Mouse (Mus musculus): ENCODE data around the gene Lzic. TPM values are rescaled to one million over a fixed set of nuclear protein-coding genes. Genes with fewer than 3 reads are reported as not detected.
A peak's percentile ranks its signal among the peaks of the same experiment; 100 is the strongest.

Lzic gene
- polyA plus RNA-seq (2012; rRNA removed): 5.1 and 16.8 TPM in 2 replicates

- WGBS: under 1% methylated on average over 60 of the region's 60 CpGs
- no peaks in the 10 kb centered on the region for H3K27me3 ChIP-seq (ENCODE audit: control insufficient read depth, insufficient read depth, low read length)
Observed at GRCm38 (mm10) chr4:149485053-149485824, at the start of gene Lzic, which contains the start of gene Nmnat1. TSS of gene Lzic (plus strand) at chr4:149485229. TSS of gene Nmnat1 (minus strand) at chr4:149485202.

GRCm38 (mm10) chr4:149440576-149440975 lies 44.5 kb upstream of the Lzic start:
- Histone ChIP-seq H3K27me3 (ENCODE audit: control insufficient read depth, insufficient read depth, low read length) (no peaks in the 10 kb centered on the region), H3K36me3 (ENCODE audit: control insufficient read depth, insufficient read depth, low read length) (no peaks in the 10 kb centered on the region)
- WGBS: 74% methylated on average over 8 of the region's 8 CpGs

More at GRCm38 (mm10) chr4:149485053-149485824, at the start of gene Lzic, which contains the start of gene Nmnat1:
- H3K4me3 ChIP-seq (ENCODE audit: low read depth, low read length): peak within 1 kb of the TSS; percentile 84
- peaks cover 8% of the 10 kb centered on the region; the same call in 1 of the 2 replicates for H3K4me1 ChIP-seq (ENCODE audit: control insufficient read depth, insufficient read depth, insufficient read length, low read length)
- peak; percentile 58 for TF ChIP-seq POLR2A (IDR thresholded peaks at IDR 0.05; ENCODE audit: low read depth, low read length)
- TF ChIP-seq CTCF (IDR thresholded peaks at IDR 0.05; ENCODE audit: extremely low read depth, insufficient read length, insufficient replicate concordance, low read depth, low read length): no peak
- peaks cover 22% of the 10 kb centered on the region for H3K36me3 ChIP-seq (ENCODE audit: control insufficient read depth, insufficient read depth, low read length)
- peak within 1 kb of the TSS; percentile 72 for H3K27ac ChIP-seq (ENCODE audit: insufficient read depth, low read depth, low read length)

DNA sequence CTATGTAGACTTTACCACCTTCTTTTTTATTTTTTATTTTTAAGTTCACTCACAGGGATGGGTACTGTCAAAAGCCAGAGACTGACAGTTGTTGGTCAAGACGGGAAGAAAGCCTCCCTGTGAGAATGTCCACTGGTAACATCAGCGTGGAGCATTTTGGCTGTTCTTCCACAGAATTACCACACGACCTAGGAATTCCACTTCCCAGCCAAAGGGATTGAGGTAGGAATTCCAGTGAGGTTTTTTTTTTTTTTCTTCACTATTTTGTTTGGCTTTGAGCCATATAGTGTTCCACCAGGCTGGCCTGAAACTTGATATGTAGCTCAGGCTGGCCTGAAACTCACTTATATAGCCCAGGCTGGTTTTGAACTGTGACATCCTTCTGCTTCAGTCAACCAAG lies 42.6 kb upstream of the Lzic start:
- no peak for TF ChIP-seq POLR2A (IDR thresholded peaks at IDR 0.05; ENCODE audit: low read depth, low read length)
- H3K27me3 ChIP-seq (ENCODE audit: control insufficient read depth, insufficient read depth, low read length): no peaks in the 10 kb centered on the region
- WGBS: 46% methylated on average over 3 of the region's 3 CpGs
- peaks cover 4% of the 10 kb centered on the region; the same call in 1 of the 2 replicates for H3K4me1 ChIP-seq (ENCODE audit: control insufficient read depth, insufficient read depth, insufficient read length, low read length)
- H3K36me3 ChIP-seq (ENCODE audit: control insufficient read depth, insufficient read depth, low read length): no peaks in the 10 kb centered on the region
- no peak overlapping the region for H3K27ac ChIP-seq (ENCODE audit: insufficient read depth, low read depth, low read length)
- no peak overlapping the region for H3K4me3 ChIP-seq (ENCODE audit: low read depth, low read length)

More at GRCm38 (mm10) chr4:149440576-149440975, 44.5 kb upstream of the Lzic start:
- H3K27ac ChIP-seq (ENCODE audit: insufficient read depth, low read depth, low read length): no peak overlapping the region
- TF ChIP-seq POLR2A (IDR thresholded peaks at IDR 0.05; ENCODE audit: low read depth, low read length) (no peak), CTCF (IDR thresholded peaks at IDR 0.05; ENCODE audit: extremely low read depth, insufficient read length, insufficient replicate concordance, low read depth, low read length) (no peak)
- H3K4me1 ChIP-seq (ENCODE audit: control insufficient read depth, insufficient read depth, insufficient read length, low read length): no peaks in the 10 kb centered on the region
- H3K4me3 ChIP-seq (ENCODE audit: low read depth, low read length): no peak overlapping the region

- 17% methylated on average over 1 of the region's 1 CpGs for WGBS
- Histone ChIP-seq H3K4me3 (ENCODE audit: low read depth, low read length) (no peak overlapping the region), H3K36me3 (ENCODE audit: control insufficient read depth, insufficient read depth, low read length) (no peaks in the 10 kb centered on the region), H3K27ac (ENCODE audit: insufficient read depth, low read depth, low read length) (peak overlapping the region; percentile 78; the same call in 1 of the 2 replicates), H3K27me3 (ENCODE audit: control insufficient read depth, insufficient read depth, low read length) (no peaks in the 10 kb centered on the region), H3K4me1 (ENCODE audit: control insufficient read depth, insufficient read depth, insufficient read length, low read length) (peaks cover 4% of the 10 kb centered on the region; the same call in 1 of the 2 replicates)
- TF ChIP-seq POLR2A (IDR thresholded peaks at IDR 0.05; ENCODE audit: low read depth, low read length) (no peak), CTCF (IDR thresholded peaks at IDR 0.05; ENCODE audit: extremely low read depth, insufficient read length, insufficient replicate concordance, low read depth, low read length) (no peak)
Observed at GRCm38 (mm10) chr4:149444465-149444864, 40.6 kb upstream of the Lzic start.

GRCm38 (mm10) chr4:149444964-149445701 lies 39.9 kb upstream of the Lzic start:
- Histone ChIP-seq H3K27me3 (ENCODE audit: control insufficient read depth, insufficient read depth, low read length) (no peaks in the 10 kb centered on the region), H3K27ac (ENCODE audit: insufficient read depth, low read depth, low read length) (peak overlapping the region; percentile 78), H3K4me3 (ENCODE audit: low read depth, low read length) (peak overlapping the region; percentile 56), H3K36me3 (ENCODE audit: control insufficient read depth, insufficient read depth, low read length) (no peaks in the 10 kb centered on the region), H3K4me1 (ENCODE audit: control insufficient read depth, insufficient read depth, insufficient read length, low read length) (peaks cover 4% of the 10 kb centered on the region; the same call in 1 of the 2 replicates)
- under 1% methylated on average over 36 of the region's 36 CpGs for WGBS
- TF ChIP-seq CTCF (IDR thresholded peaks at IDR 0.05; ENCODE audit: extremely low read depth, insufficient read length, insufficient replicate concordance, low read depth, low read length): peak; percentile 84
- TF ChIP-seq POLR2A (IDR thresholded peaks at IDR 0.05; ENCODE audit: low read depth, low read length): no peak

DNA sequence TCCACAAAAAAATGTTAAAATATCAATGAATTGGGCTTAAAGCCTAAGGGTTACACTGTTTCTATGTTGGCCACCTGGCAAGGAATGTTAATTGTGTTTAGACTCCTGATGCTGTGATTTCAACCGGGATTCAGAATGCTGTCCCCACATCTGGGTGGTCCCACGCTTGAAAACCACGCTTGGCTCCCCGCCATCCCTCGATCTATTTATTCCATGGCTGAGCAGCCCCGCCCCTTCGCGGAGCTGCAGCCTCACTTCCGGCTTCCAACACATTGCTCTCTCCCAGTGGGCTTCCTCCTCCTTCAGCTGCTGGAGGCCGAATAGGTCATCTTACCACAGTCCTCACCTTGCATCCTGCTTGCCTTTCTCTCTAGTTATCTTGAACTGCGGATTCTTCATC lies 39.2 kb upstream of the Lzic start:
- H3K4me1 ChIP-seq (ENCODE audit: control insufficient read depth, insufficient read depth, insufficient read length, low read length): peaks cover 4% of the 10 kb centered on the region; the same call in 1 of the 2 replicates
- no peak for TF ChIP-seq CTCF (IDR thresholded peaks at IDR 0.05; ENCODE audit: extremely low read depth, insufficient read length, insufficient replicate concordance, low read depth, low read length)
- no peak for TF ChIP-seq POLR2A (IDR thresholded peaks at IDR 0.05; ENCODE audit: low read depth, low read length)
- 11% methylated on average over 11 of the region's 11 CpGs for WGBS
- H3K27me3 ChIP-seq (ENCODE audit: control insufficient read depth, insufficient read depth, low read length): no peaks in the 10 kb centered on the region
- no peaks in the 10 kb centered on the region for H3K36me3 ChIP-seq (ENCODE audit: control insufficient read depth, insufficient read depth, low read length)
- H3K4me3 ChIP-seq (ENCODE audit: low read depth, low read length): peak overlapping the region; percentile 25
- peak overlapping the region; percentile 78; the same call in 1 of the 2 replicates for H3K27ac ChIP-seq (ENCODE audit: insufficient read depth, low read depth, low read length)

DNA sequence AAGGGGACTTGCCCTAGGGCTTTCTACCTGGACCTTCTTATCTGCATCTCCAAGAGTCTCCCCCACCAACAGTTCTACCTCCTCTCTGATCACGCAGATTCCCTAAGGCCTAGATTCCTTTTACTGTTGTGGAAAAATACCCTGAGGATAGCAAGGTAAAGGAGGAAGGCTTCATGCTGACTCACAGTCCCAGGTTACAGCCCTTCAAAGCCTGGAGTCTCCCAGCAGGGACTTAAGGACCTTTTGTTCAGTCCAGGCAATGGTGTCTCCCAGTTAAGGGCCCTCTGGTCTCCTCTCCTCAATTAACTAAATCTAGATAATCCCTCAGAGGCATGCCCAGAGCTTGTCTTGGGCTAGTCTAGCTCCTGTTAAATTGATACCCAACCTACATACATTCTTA lies 38.7 kb upstream of the Lzic start:
- Histone ChIP-seq H3K4me1 (ENCODE audit: control insufficient read depth, insufficient read depth, insufficient read length, low read length) (peaks cover 4% of the 10 kb centered on the region; the same call in 1 of the 2 replicates), H3K36me3 (ENCODE audit: control insufficient read depth, insufficient read depth, low read length) (no peaks in the 10 kb centered on the region), H3K27me3 (ENCODE audit: control insufficient read depth, insufficient read depth, low read length) (no peaks in the 10 kb centered on the region), H3K4me3 (ENCODE audit: low read depth, low read length) (no peak overlapping the region), H3K27ac (ENCODE audit: insufficient read depth, low read depth, low read length) (no peak overlapping the region)
- no peak for TF ChIP-seq POLR2A (IDR thresholded peaks at IDR 0.05; ENCODE audit: low read depth, low read length)
- no peak for TF ChIP-seq CTCF (IDR thresholded peaks at IDR 0.05; ENCODE audit: extremely low read depth, insufficient read length, insufficient replicate concordance, low read depth, low read length)
- WGBS: 63% methylated on average over 1 of the region's 1 CpGs

All from small intestine, adult 2 months (tissue).